Mouse (Mus musculus): ENCODE data around the gene Serpine2.
A peak's percentile ranks its signal among the peaks of the same experiment; 100 is the strongest.

Serpine2 gene

DNA sequence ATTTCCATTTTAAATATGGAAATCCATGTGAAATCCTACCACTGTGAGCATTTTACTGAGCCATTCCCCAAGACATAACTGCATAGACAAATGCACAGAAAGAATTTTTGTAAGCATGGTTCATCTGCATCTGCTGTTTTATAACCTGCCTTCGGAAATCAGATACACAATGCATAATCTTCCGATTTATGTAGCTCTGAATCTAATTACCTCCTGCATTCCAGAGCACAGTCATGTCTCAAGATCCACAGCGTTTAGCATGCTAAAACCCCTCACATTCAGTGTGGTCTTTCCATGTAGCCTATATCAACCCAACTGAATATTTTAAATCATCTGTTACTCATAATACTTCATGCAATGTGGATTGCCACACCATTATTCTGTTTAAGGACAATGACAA lies 51.5 kb downstream of the Serpine2 start:
- no peak for DNase-seq

GRCm38 (mm10) chr1:79806865-79807264 lies 54.1 kb downstream of the Serpine2 start:
- DNase-seq: no peak

GRCm38 (mm10) chr1:79803614-79804013 lies 57.4 kb downstream of the Serpine2 start:
- DNase-seq: no peak

- no peak for DNase-seq
These were observed 58.0 kb downstream of the Serpine2 start for GRCm38 (mm10) chr1:79802858-79803427.

- no peak for DNase-seq
These were observed 63.9 kb downstream of the Serpine2 start for GRCm38 (mm10) chr1:79797084-79797483.

- no peak for DNase-seq
These were observed 74.6 kb downstream of the Serpine2 start for GRCm38 (mm10) chr1:79786267-79786927.

DNA sequence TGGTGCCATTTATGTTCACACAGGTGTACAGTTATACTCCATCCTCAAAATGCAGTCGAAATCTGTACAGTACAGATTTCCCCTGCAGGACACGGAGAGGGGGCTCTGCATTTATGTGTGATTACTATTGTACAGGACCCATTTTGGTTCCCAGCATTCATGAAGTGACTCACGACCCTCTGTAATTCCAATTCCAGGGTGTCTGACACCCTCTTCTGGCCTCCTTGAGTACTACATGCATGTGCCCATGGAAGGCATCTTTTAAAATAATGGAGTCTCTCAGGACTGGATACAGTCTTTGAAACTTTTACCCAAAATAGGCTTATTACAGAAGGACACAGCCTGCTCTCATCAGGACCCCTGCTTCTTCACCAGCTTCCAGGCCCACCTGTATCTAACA lies 78.5 kb downstream of the Serpine2 start:
- DNase-seq: peak; percentile 20

- DNase-seq: no peak
These were observed 83.0 kb downstream of the Serpine2 start for GRCm38 (mm10) chr1:79778011-79778410.

DNA sequence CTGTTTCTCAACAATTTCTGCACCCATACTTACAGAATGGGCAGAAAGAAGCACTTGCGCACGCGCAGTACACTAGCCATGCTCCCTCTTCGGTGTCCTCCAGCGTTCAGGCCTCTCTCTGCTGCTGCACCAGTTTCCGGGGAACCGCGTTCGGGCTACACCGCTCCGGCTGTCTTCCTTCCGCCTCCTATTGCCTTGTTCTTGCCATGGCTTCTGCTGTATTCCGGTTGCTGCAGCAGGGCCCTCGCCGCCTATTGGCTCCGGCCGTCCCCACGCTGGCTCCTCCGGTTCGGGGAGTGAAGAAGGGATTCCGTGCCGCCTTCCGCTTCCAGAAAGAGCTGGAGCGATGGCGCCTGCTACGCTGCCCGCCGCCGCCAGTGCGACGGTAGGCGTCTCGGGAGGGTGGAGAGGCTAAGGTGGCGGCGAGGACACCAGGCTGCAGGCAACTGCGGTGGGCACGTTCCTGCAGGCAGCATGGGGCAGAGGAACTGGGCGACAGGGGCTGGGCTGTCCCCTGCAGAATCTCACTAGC lies 85.0 kb downstream of the Serpine2 start, which contains the start of the genes Mrpl44 and Wdfy1:
Gene Mrpl44 (plus strand): TSS at position 92 of the 532 bp plus-strand sequence.
Gene Wdfy1 (minus strand): TSS at position 217 of the 532 bp plus-strand sequence.
- peak; percentile 97 for DNase-seq

- no peak for DNase-seq
These were observed 86.7 kb downstream of the Serpine2 start for GRCm38 (mm10) chr1:79774164-79774780.

DNA sequence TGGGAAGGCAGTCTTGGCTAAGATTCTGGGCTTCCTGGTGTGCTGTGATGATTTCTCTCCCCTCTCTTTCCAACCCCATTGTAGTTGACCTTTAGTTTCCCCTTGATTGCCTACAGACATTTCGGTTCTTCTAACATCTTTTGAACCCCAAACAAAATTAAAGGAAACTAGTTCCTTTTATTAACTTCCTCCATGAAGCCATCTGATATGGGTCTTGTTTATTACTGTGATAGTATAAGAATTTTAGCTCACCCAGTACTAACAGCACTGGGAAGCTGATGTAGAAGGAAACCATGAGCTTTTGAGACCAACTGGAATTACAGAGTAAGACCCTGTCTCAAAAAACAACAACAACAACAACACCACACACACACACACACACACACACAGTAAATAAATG lies 92.7 kb downstream of the Serpine2 start:
- no peak for DNase-seq

- no peak for DNase-seq
These were observed 96.5 kb downstream of the Serpine2 start for GRCm38 (mm10) chr1:79764483-79764882.

- DNase-seq: no peak
These were observed 96.9 kb downstream of the Serpine2 start for GRCm38 (mm10) chr1:79764031-79764430.

DNA sequence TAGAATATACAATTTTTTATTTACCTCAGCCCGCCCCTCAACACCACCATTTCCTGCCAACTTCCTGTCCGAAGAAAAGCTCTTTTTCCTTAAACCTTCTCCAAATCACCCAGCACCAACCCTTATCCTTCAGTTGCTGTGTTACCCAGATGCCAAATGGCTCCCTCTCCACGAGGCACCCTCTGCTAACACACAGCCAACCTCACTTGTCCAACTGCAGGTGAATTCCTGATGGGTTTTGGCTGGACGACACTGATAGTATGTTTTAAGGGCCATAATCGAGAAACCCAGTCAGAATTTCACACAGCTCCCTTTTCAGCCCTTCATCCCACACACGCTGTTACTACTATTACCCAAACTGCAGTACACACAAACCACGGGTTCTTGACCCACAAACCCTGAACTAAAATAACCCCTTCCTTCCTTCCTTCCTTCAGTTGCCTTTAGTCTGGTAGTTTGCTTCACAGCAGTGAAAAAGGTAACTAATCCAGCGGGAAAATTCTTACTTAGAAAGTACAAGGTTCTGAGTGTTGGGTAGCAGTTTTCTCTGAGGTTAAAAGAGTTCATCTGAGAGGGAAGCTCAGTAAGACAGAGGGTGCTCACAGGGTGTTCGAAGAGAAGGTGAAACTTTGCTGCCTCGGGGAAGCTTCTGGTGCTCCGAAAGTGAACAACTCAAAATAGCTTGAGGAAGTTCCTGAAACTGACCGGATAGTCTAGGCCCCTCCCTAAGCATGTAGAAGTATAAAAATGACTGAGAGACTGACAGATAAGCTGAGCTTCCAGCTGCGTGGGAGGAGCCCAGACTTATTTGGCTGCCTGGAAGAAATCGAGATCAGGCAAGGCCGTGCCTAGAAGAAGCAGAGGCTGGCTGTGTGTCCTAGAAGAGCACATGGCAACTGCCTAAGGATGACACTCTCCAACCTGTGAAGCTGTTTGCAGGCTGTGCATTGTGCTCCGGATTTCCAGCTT lies 98.4 kb downstream of the Serpine2 start:
- DNase-seq: peak; percentile 30

DNA sequence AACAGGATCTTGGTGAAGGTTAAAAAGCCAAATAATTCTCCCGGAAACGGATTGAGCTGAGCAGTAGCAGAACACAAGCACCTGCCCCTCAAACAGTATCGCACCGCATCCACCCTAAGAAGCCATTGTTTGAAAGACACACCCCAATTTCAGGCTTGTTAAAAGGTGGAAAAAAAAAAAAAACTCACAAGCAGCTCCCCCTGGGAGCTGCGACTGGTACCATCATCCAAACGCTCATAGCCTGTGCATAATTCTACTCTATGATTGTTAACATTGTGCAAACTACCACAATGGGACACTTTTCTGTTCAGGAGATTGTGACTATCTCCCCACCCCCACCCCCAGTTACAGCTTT lies 99.1 kb downstream of the Serpine2 start:
- DNase-seq: no peak

DNA sequence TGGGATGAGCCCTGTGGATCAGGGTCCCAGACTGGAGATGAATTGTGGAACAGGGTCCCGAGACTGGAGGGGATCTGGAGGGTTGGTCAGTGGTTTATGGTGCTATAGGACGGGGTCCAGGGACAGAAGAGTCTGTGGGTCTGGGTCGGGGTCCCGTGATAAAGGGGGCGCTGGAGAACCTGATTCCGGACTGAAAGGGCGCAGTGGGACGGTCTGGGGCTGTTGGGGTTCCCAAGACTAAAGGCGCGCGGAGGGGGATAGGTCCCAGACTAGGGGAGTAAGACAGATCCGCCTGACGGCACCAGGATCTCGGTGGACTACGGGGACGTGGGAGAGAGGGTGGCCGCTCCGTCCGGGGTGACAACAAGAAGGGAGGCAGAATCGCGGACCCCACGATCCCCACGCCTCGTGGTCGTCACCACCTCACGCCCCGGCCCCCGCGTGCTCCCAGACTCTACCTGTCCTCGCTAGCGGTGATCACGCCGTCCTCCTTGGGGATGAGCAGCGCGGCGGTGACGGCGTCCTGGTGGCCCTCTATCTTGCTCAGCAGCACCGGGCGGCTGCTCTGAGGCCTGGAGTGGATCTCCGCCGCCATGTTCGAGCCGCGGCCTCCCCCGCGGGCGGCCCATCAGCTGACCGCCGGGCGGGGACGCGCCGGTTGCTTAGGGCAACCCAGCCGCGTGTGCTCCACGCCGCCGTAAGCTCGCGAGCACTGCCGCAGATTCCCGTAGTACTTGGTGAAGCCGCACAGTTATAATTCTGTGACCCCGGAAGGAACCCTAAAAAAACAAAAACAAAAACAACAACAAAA lies 99.7 kb downstream of the Serpine2 start:
- DNase-seq: peak; percentile 71

DNA sequence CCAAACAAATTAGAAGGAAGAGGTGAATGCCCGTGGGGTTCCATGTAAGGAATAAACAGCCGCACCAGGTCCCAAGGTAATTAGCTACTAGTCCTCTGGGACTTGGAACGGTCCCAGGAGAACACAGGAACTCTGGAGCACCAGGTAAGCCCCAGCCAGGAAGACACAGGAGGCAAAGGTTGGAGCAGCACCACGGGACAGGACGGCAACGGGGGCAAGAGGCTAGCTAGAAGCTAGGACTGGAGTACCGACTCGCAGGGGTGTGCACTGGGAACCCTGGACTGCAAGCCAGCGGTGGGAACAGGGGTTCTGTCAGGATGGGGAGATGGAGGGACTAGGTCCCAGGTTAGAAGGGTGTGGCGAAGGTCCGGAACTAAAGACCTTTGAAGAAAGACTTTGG lies 100.3 kb downstream of the Serpine2 start:
- peak; percentile 16 for DNase-seq

DNA sequence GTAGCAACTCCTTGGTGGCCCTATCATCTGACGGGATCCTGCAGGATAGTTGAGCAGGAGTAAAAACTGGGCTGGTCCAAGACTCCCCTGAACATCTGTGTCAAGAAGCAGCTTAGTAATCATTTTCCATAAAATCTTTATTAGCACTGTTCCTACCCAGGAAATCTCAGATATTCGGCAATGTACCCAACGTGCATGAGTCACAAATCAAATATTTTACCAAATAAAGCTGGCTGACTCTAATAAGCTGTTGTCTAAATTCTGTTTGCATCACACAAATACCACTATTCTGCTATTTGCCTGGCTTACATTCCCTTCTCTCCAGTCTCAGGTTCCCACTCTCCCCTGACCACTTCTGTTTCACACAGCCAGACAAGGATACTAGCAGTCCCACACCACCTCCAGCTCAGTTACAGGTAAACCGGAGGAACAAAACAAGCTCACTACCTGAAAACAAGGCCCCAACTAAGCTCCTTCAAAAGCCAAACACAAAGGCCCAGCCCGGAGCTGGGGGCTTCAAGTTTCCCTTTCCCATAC lies 101.5 kb downstream of the Serpine2 start:
- DNase-seq: no peak

- DNase-seq: no peak
These were observed 102.0 kb downstream of the Serpine2 start for GRCm38 (mm10) chr1:79759006-79759405.

- DNase-seq: no peak
These were observed 103.4 kb downstream of the Serpine2 start for GRCm38 (mm10) chr1:79757597-79757996.

DNA sequence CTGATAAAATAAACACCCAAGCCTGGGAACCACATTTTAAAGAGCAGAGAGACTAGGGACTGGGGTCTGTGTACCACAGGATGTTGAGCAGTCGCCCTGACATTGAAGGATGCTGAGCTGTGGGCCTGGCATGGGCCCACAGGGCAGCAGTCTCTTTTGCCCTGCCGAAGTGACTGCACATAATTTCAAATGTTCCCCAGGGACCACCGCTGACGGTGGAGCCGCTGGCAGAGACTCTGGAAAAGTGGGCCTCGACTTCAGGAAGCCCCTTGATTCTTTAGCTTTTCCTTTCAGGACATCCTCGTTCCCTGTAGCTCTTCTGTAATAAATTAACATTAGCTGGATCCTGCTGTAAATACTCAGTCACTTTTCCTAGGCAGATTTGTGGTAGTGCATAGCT lies 103.8 kb downstream of the Serpine2 start:
- DNase-seq: no peak

GRCm38 (mm10) chr1:79756417-79756816 lies 104.6 kb downstream of the Serpine2 start:
- DNase-seq: no peak
